Mouse (Mus musculus): ENCODE measurements around the gene Agbl1. TPM values are rescaled to one million over a fixed set of nuclear protein-coding genes. Genes with fewer than 3 reads are reported as not detected.
"Not testable (repeated sequence)": the region's sequence is repeated elsewhere in the genome, so short reads cannot be mapped to it uniquely, and the experiment has no call there.

Gene Agbl1
- polyA plus RNA-seq, 1 experiment = not detected

GRCm38 (mm10) chr7:76222691-76223090, 7.0 kb upstream of the Agbl1 start:
- no peak overlapping the region for H3K9ac ChIP-seq (ENCODE audit: low read depth, poor library complexity, severe bottlenecking)
- no peaks in the 10 kb centered on the region for H3K36me3 ChIP-seq (ENCODE audit: control insufficient read depth, insufficient read depth, low read length, poor library complexity, severe bottlenecking)
- TF ChIP-seq EP300 (IDR thresholded peaks at IDR 0.05; ENCODE audit: insufficient read depth, low read depth, low read length) (no peak), CTCF (IDR thresholded peaks at IDR 0.05; ENCODE audit: low read depth, low read length) (no peak), POLR2A (IDR thresholded peaks at IDR 0.05; ENCODE audit: insufficient read depth, low read length) (no peak)
- H3K27me3 ChIP-seq (ENCODE audit: control insufficient read depth, insufficient read depth, low read length, poor library complexity, severe bottlenecking) = no peaks in the 10 kb centered on the region
- H3K4me1 ChIP-seq (ENCODE audit: control insufficient read depth, insufficient read depth, low read length) = no peaks in the 10 kb centered on the region
- H3K27ac ChIP-seq (ENCODE audit: insufficient read depth, low read length) = no peak overlapping the region
- no peaks in the 10 kb centered on the region for H3K9me3 ChIP-seq (replicated peaks; ENCODE audit: control insufficient read depth, insufficient read depth, low read length, poor library complexity, severe bottlenecking)
- no peak overlapping the region for H3K4me3 ChIP-seq (ENCODE audit: low read depth, low read length)

GRCm38 (mm10) chr7:76228881-76229280, 806 bp upstream of the Agbl1 start:
- no peak overlapping the region for H3K4me3 ChIP-seq (ENCODE audit: low read depth, low read length)
- H3K27me3 ChIP-seq (ENCODE audit: control insufficient read depth, insufficient read depth, low read length, poor library complexity, severe bottlenecking) = no peaks in the 10 kb centered on the region
- no peaks in the 10 kb centered on the region for H3K36me3 ChIP-seq (ENCODE audit: control insufficient read depth, insufficient read depth, low read length, poor library complexity, severe bottlenecking)
- TF ChIP-seq POLR2A (IDR thresholded peaks at IDR 0.05; ENCODE audit: insufficient read depth, low read length) = no peak
- no peak for TF ChIP-seq EP300 (IDR thresholded peaks at IDR 0.05; ENCODE audit: insufficient read depth, low read depth, low read length)
- no peak for TF ChIP-seq CTCF (IDR thresholded peaks at IDR 0.05; ENCODE audit: low read depth, low read length)
- no peaks in the 10 kb centered on the region for H3K4me1 ChIP-seq (ENCODE audit: control insufficient read depth, insufficient read depth, low read length)
- no peak overlapping the region for H3K9ac ChIP-seq (ENCODE audit: low read depth, poor library complexity, severe bottlenecking)
- H3K9me3 ChIP-seq (replicated peaks; ENCODE audit: control insufficient read depth, insufficient read depth, low read length, poor library complexity, severe bottlenecking) = no peaks in the 10 kb centered on the region
- no peak overlapping the region for H3K27ac ChIP-seq (ENCODE audit: insufficient read depth, low read length)

GRCm38 (mm10) chr7:76234321-76234720, 4.6 kb downstream of the Agbl1 start:
- Histone ChIP-seq H3K36me3 (ENCODE audit: control insufficient read depth, insufficient read depth, low read length, poor library complexity, severe bottlenecking) (no peaks in the 10 kb centered on the region), H3K4me1 (ENCODE audit: control insufficient read depth, insufficient read depth, low read length) (no peaks in the 10 kb centered on the region), H3K9ac (ENCODE audit: low read depth, poor library complexity, severe bottlenecking) (no peak overlapping the region), H3K4me3 (ENCODE audit: low read depth, low read length) (no peak overlapping the region), H3K9me3 (replicated peaks; ENCODE audit: control insufficient read depth, insufficient read depth, low read length, poor library complexity, severe bottlenecking) (no peaks in the 10 kb centered on the region), H3K27me3 (ENCODE audit: control insufficient read depth, insufficient read depth, low read length, poor library complexity, severe bottlenecking) (no peaks in the 10 kb centered on the region), H3K27ac (ENCODE audit: insufficient read depth, low read length) (no peak overlapping the region)
- no peak for TF ChIP-seq EP300 (IDR thresholded peaks at IDR 0.05; ENCODE audit: insufficient read depth, low read depth, low read length)
- no peak for TF ChIP-seq POLR2A (IDR thresholded peaks at IDR 0.05; ENCODE audit: insufficient read depth, low read length)
- no peak for TF ChIP-seq CTCF (IDR thresholded peaks at IDR 0.05; ENCODE audit: low read depth, low read length)

GRCm38 (mm10) chr7:76237497-76237896, 7.8 kb downstream of the Agbl1 start:
- Histone ChIP-seq H3K36me3 (ENCODE audit: control insufficient read depth, insufficient read depth, low read length, poor library complexity, severe bottlenecking) (no peaks in the 10 kb centered on the region), H3K4me3 (ENCODE audit: low read depth, low read length) (no peak overlapping the region), H3K9me3 (replicated peaks; ENCODE audit: control insufficient read depth, insufficient read depth, low read length, poor library complexity, severe bottlenecking) (no peaks in the 10 kb centered on the region), H3K4me1 (ENCODE audit: control insufficient read depth, insufficient read depth, low read length) (no peaks in the 10 kb centered on the region), H3K9ac (ENCODE audit: low read depth, poor library complexity, severe bottlenecking) (no peak overlapping the region), H3K27me3 (ENCODE audit: control insufficient read depth, insufficient read depth, low read length, poor library complexity, severe bottlenecking) (no peaks in the 10 kb centered on the region), H3K27ac (ENCODE audit: insufficient read depth, low read length) (no peak overlapping the region)
- TF ChIP-seq POLR2A (IDR thresholded peaks at IDR 0.05; ENCODE audit: insufficient read depth, low read length) = no peak
- no peak for TF ChIP-seq CTCF (IDR thresholded peaks at IDR 0.05; ENCODE audit: low read depth, low read length)
- TF ChIP-seq EP300 (IDR thresholded peaks at IDR 0.05; ENCODE audit: insufficient read depth, low read depth, low read length) = no peak

- H3K4me1 ChIP-seq (ENCODE audit: control insufficient read depth, insufficient read depth, low read length); H3K36me3 ChIP-seq (ENCODE audit: control insufficient read depth, insufficient read depth, low read length, poor library complexity, severe bottlenecking): not testable (repeated sequence)
Measured at GRCm38 (mm10) chr7:76244839-76245238, 15.2 kb downstream of the Agbl1 start.

GRCm38 (mm10) chr7:76275061-76275460, 45.4 kb downstream of the Agbl1 start:
- no peak overlapping the region for H3K9ac ChIP-seq (ENCODE audit: low read depth, poor library complexity, severe bottlenecking)
- H3K27me3 ChIP-seq (ENCODE audit: control insufficient read depth, insufficient read depth, low read length, poor library complexity, severe bottlenecking) = no peaks in the 10 kb centered on the region
- no peaks in the 10 kb centered on the region for H3K9me3 ChIP-seq (replicated peaks; ENCODE audit: control insufficient read depth, insufficient read depth, low read length, poor library complexity, severe bottlenecking)
- no peak overlapping the region for H3K4me3 ChIP-seq (ENCODE audit: low read depth, low read length)
- H3K4me1 ChIP-seq (ENCODE audit: control insufficient read depth, insufficient read depth, low read length) = no peaks in the 10 kb centered on the region
- H3K27ac ChIP-seq (ENCODE audit: insufficient read depth, low read length) = no peak overlapping the region
- H3K36me3 ChIP-seq (ENCODE audit: control insufficient read depth, insufficient read depth, low read length, poor library complexity, severe bottlenecking) = no peaks in the 10 kb centered on the region
- TF ChIP-seq EP300 (IDR thresholded peaks at IDR 0.05; ENCODE audit: insufficient read depth, low read depth, low read length) = no peak
- TF ChIP-seq CTCF (IDR thresholded peaks at IDR 0.05; ENCODE audit: low read depth, low read length) = no peak
- no peak for TF ChIP-seq POLR2A (IDR thresholded peaks at IDR 0.05; ENCODE audit: insufficient read depth, low read length)

More at GRCm38 (mm10) chr7:76244839-76245238, 15.2 kb downstream of the Agbl1 start:
- not testable (repeated sequence) for H3K27ac ChIP-seq (ENCODE audit: insufficient read depth, low read length); H3K27me3 ChIP-seq (ENCODE audit: control insufficient read depth, insufficient read depth, low read length, poor library complexity, severe bottlenecking); H3K9me3 ChIP-seq (replicated peaks; ENCODE audit: control insufficient read depth, insufficient read depth, low read length, poor library complexity, severe bottlenecking); H3K9ac ChIP-seq (ENCODE audit: low read depth, poor library complexity, severe bottlenecking); H3K4me3 ChIP-seq (ENCODE audit: low read depth, low read length)
